Mouse (Mus musculus): Measurements from ENCODE around the gene Nmnat2. TPM values are rescaled to one million over a fixed set of nuclear protein-coding genes. Genes with fewer than 3 reads are reported as not detected.

Gene Nmnat2
- total and polyA plus RNA-seq, 2 experiments = 0.18 to 0.23 TPM

- no peak for DNase-seq (ENCODE audit: extremely low read depth, low read depth, low spot score)
- H3K9ac ChIP-seq (ENCODE audit: low read depth, low read length) = no peak overlapping the region
- H3K36me3 ChIP-seq (ENCODE audit: control insufficient read depth, insufficient read depth, low read length) = no peaks in the 10 kb centered on the region
- no peak overlapping the region for H3K27ac ChIP-seq (replicated peaks; ENCODE audit: insufficient read depth, low read depth, low read length)
- TF ChIP-seq CTCF (IDR thresholded peaks at IDR 0.05; ENCODE audit: low read depth, low read length) (no peak), POLR2A (IDR thresholded peaks at IDR 0.05; ENCODE audit: extremely low read depth, insufficient read depth, low read length) (no peak)
- WGBS = 33% methylated on average over 16 of the region's 16 CpGs
- H3K27me3 ChIP-seq (ENCODE audit: control insufficient read depth, insufficient read depth, low read length) = no peaks in the 10 kb centered on the region
- no peak overlapping the region for H3K4me3 ChIP-seq (ENCODE audit: insufficient read depth, low read depth, low read length)
- H3K4me1 ChIP-seq (ENCODE audit: control insufficient read depth, insufficient read depth, low read length) = no peaks in the 10 kb centered on the region
- H3K79me2 ChIP-seq (ENCODE audit: control insufficient read depth, insufficient read depth, low read length) = no peaks in the 10 kb centered on the region
These were observed 141.3 kb downstream of the Nmnat2 start for GRCm38 (mm10) chr1:153095826-153096727.

- no peaks in the 10 kb centered on the region for H3K27me3 ChIP-seq (ENCODE audit: control insufficient read depth, insufficient read depth, low read length)
- H3K27ac ChIP-seq (replicated peaks; ENCODE audit: insufficient read depth, low read depth, low read length) = no peak overlapping the region
- no peak overlapping the region for H3K9ac ChIP-seq (ENCODE audit: low read depth, low read length)
- H3K4me1 ChIP-seq (ENCODE audit: control insufficient read depth, insufficient read depth, low read length) = no peaks in the 10 kb centered on the region
- DNase-seq (ENCODE audit: extremely low read depth, low read depth, low spot score) = no peak
- no peak overlapping the region for H3K4me3 ChIP-seq (ENCODE audit: insufficient read depth, low read depth, low read length)
- TF ChIP-seq POLR2A (IDR thresholded peaks at IDR 0.05; ENCODE audit: extremely low read depth, insufficient read depth, low read length) (no peak), CTCF (IDR thresholded peaks at IDR 0.05; ENCODE audit: low read depth, low read length) (no peak)
- H3K36me3 ChIP-seq (ENCODE audit: control insufficient read depth, insufficient read depth, low read length) = no peaks in the 10 kb centered on the region
- no peaks in the 10 kb centered on the region for H3K79me2 ChIP-seq (ENCODE audit: control insufficient read depth, insufficient read depth, low read length)
- WGBS = 90% methylated on average over 6 of the region's 6 CpGs
These were observed 142.4 kb downstream of the Nmnat2 start for GRCm38 (mm10) chr1:153097017-153097675.

DNA sequence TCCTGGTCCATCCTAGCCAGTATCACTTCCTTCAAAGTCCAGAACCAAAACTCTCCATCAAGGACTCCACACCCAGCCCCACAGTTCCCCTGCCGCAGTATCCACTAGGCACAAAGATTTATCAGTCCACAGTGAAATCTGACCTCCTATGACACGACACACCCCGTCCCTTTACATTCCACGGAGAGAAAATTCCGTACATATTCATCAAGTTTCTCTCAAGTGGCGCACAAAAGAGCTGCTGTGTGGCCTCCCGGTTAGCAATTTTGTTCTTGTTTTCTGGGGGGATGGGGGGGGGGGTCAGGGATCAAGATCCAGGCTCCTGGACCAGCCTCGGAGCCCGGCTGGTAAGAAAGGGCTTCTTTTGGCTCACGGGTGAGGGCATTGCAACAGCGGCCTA, 143.8 kb downstream of the Nmnat2 start:
- Histone ChIP-seq H3K27me3 (ENCODE audit: control insufficient read depth, insufficient read depth, low read length) (no peaks in the 10 kb centered on the region), H3K36me3 (ENCODE audit: control insufficient read depth, insufficient read depth, low read length) (no peaks in the 10 kb centered on the region), H3K4me3 (ENCODE audit: insufficient read depth, low read depth, low read length) (no peak overlapping the region), H3K27ac (replicated peaks; ENCODE audit: insufficient read depth, low read depth, low read length) (no peak overlapping the region), H3K79me2 (ENCODE audit: control insufficient read depth, insufficient read depth, low read length) (no peaks in the 10 kb centered on the region), H3K9ac (ENCODE audit: low read depth, low read length) (no peak overlapping the region), H3K4me1 (ENCODE audit: control insufficient read depth, insufficient read depth, low read length) (no peaks in the 10 kb centered on the region)
- no peak for DNase-seq (ENCODE audit: extremely low read depth, low read depth, low spot score)
- TF ChIP-seq POLR2A (IDR thresholded peaks at IDR 0.05; ENCODE audit: extremely low read depth, insufficient read depth, low read length) (no peak), CTCF (IDR thresholded peaks at IDR 0.05; ENCODE audit: low read depth, low read length) (no peak)
- 86% methylated on average over 11 of the region's 11 CpGs for WGBS

GRCm38 (mm10) chr1:153100912-153101311, 146.1 kb downstream of the Nmnat2 start:
- peak; percentile 10 for DNase-seq (ENCODE audit: extremely low read depth, low read depth, low spot score)
- Histone ChIP-seq H3K4me1 (ENCODE audit: control insufficient read depth, insufficient read depth, low read length) (no peaks in the 10 kb centered on the region), H3K27ac (replicated peaks; ENCODE audit: insufficient read depth, low read depth, low read length) (peak overlapping the region; percentile 8; the same call in 1 of the 2 replicates), H3K36me3 (ENCODE audit: control insufficient read depth, insufficient read depth, low read length) (no peaks in the 10 kb centered on the region), H3K9ac (ENCODE audit: low read depth, low read length) (no peak overlapping the region), H3K27me3 (ENCODE audit: control insufficient read depth, insufficient read depth, low read length) (no peaks in the 10 kb centered on the region), H3K79me2 (ENCODE audit: control insufficient read depth, insufficient read depth, low read length) (no peaks in the 10 kb centered on the region), H3K4me3 (ENCODE audit: insufficient read depth, low read depth, low read length) (no peak overlapping the region)
- TF ChIP-seq CTCF (IDR thresholded peaks at IDR 0.05; ENCODE audit: low read depth, low read length) (no peak), POLR2A (IDR thresholded peaks at IDR 0.05; ENCODE audit: extremely low read depth, insufficient read depth, low read length) (no peak)
- 29% methylated on average over 9 of the region's 9 CpGs for WGBS

GRCm38 (mm10) chr1:153101327-153101880, 146.6 kb downstream of the Nmnat2 start:
- Histone ChIP-seq H3K79me2 (ENCODE audit: control insufficient read depth, insufficient read depth, low read length) (no peaks in the 10 kb centered on the region), H3K27me3 (ENCODE audit: control insufficient read depth, insufficient read depth, low read length) (no peaks in the 10 kb centered on the region), H3K4me3 (ENCODE audit: insufficient read depth, low read depth, low read length) (no peak overlapping the region), H3K27ac (replicated peaks; ENCODE audit: insufficient read depth, low read depth, low read length) (peak overlapping the region; percentile 8; the same call in 1 of the 2 replicates), H3K4me1 (ENCODE audit: control insufficient read depth, insufficient read depth, low read length) (no peaks in the 10 kb centered on the region), H3K36me3 (ENCODE audit: control insufficient read depth, insufficient read depth, low read length) (no peaks in the 10 kb centered on the region), H3K9ac (ENCODE audit: low read depth, low read length) (no peak overlapping the region)
- no peak for TF ChIP-seq POLR2A (IDR thresholded peaks at IDR 0.05; ENCODE audit: extremely low read depth, insufficient read depth, low read length)
- TF ChIP-seq CTCF (IDR thresholded peaks at IDR 0.05; ENCODE audit: low read depth, low read length) = peak; percentile 54
- WGBS = 18% methylated on average over 9 of the region's 9 CpGs
- peak; percentile 33 for DNase-seq (ENCODE audit: extremely low read depth, low read depth, low spot score)

Data from liver, adult 2 months (tissue).